Mouse (Mus musculus): ENCODE data around the gene Adrm1.

Adrm1 gene

DNA sequence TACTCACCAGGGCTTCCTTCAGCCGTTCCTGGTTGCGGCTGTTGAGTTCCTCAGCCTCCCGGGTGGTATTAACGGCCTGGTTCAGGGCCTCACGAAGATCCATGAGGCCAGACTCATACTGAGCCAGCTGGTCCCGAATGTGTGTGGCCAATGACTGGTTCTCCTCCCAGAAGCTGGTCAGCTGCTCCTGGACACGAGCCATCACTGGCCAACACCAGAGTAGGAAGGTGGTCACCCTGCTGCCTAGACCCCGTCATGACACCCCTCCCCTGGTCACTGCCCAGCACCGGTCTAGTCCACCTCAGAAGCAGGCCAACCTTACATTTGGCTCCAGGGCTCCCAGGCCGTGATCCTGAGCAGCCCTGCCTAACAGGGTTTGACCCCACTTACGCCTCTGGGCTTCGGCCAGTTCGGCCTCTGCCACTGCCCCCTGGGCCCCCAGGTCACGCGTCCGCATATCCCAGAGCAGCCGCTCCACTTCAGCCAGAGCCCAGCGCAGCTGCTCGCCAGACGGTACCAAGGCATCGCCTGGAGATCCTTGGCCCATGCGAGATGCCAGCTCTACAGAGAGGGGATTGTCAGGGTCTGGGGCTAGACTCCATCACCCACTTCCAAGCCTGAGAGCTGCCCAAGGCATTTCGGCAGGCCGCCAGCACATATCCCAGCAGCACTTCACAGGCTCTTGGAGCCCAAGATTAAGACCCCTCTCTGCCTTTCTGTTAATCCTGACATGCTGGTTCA is 12.9 kb downstream of the Adrm1 start:
- no peak for DNase-seq (ENCODE audit: low read depth, low spot score)

GRCm38 (mm10) chr2:180184752-180185109 is 13.4 kb downstream of the Adrm1 start:
- no peak for DNase-seq (ENCODE audit: low read depth, low spot score)

GRCm38 (mm10) chr2:180185686-180186085 is 14.4 kb downstream of the Adrm1 start:
- no peak for DNase-seq (ENCODE audit: low read depth, low spot score)

DNA sequence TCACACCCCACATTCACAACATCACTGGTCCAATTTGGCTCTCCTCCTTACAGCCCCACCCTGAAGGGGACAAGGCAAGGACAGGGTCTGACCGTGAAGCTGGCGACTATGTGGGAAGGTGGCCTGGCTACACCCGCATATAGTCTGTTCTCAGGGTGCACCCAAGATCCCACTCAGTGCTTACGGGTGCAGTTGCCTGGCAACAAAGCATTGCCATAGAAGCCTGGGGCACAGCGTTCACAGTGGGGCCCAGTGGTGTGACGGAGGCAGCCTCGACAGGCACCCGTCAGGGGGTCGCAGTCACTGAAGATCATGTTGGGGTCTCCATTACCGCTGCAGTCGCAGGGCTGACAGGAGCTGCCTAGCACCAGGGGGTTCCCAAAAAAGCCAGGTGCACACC is 16.1 kb downstream of the Adrm1 start:
- no peak for DNase-seq (ENCODE audit: low read depth, low spot score)

DNA sequence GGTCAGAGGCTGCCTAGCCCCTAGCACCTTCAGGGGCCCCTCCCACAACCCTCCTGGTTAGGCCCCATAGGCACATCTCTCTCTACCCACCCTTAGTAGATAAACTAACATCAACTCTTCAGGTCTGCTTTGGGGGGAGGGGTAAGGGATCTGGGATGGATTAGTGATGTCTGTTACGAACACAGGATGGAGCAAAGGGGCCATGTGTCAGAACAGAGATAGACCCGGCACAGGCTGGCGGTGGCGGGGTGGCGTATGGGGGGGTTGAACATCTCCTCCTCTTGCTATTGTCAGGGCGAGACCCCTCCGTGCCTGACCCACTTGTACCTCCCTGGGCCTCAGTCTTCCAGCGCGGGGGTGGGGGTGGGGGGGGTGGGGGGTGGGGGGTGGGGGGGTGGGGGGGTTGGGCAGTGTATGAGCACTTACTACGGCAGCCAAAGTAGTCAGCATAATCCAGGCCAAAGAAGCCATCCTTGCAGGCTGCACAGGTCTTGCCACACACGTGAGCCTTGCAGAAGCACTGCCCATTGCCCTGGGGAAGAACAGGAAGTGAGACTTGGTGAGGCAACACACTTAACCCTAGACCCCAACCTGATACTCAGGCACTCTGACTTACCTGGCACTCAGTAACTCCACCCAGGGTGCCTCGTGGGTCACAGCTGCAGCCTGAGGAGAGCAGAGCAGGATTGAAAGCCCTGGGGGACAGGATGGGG is 25.5 kb downstream of the Adrm1 start:
- DNase-seq (ENCODE audit: low read depth, low spot score): no peak

GRCm38 (mm10) chr2:180197323-180198037 is 26.2 kb downstream of the Adrm1 start:
- DNase-seq (ENCODE audit: low read depth, low spot score): no peak

DNA sequence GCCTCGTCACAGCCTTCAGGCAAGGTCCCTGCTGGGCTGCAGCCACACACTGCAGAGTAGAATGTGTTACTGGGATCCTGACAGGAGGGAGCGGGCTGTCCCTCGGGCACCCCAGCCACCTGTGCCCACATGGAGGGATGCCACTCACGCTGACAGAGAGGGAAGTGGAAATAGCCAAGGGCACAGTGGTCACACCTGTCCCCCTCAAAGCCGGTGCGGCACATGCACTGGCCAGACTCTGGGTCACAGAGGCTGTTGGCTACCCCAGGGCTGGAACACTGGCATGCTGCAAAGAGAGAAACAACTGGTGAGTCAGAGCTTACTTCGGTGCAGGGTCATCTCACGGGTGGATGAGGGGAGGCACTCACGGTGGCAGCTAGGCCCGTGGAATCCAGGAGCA is 27.5 kb downstream of the Adrm1 start:
- DNase-seq (ENCODE audit: low read depth, low spot score): no peak

GRCm38 (mm10) chr2:180200681-180201080 is 29.4 kb downstream of the Adrm1 start:
- DNase-seq (ENCODE audit: low read depth, low spot score): no peak

DNA sequence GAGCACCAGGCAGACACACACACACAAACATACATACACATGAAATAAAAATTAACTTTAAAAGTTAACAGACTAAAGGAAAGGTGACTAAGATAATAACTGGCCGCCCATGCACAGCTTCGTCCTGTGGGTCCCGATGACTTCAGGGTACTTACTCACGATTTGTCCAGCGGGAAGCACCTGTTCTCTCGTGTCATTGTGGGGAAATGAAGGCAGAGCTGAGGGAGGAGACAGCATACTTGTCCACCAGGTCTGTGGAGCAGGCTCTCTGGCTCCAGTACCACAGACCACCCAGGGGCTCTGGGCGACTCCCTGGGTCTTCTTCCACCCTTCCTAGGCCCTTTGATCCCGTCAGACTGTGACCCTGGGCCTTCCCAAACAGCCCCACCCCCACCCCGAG is 30.0 kb downstream of the Adrm1 start:
- no peak for DNase-seq (ENCODE audit: low read depth, low spot score)

DNA sequence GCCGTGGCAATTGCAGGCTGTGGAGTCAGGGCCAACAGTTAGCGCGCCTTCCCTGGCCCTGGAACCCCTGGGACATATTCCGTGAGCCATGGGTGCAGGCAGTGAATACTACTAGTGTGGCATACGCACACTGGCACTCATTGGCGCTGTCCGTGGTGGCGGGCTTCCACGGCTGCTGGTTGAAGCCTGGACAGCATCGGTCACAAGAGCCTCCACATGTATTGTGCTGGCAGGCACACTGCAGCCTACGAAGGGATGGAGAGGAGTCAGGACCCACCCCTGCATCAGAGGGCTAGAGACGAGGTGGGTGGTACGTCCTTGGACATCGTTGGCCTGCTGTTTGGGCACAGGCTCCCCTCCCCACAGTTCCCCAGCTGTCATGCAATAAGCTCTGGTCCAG is 31.0 kb downstream of the Adrm1 start:
- DNase-seq (ENCODE audit: low read depth, low spot score): no peak

DNA sequence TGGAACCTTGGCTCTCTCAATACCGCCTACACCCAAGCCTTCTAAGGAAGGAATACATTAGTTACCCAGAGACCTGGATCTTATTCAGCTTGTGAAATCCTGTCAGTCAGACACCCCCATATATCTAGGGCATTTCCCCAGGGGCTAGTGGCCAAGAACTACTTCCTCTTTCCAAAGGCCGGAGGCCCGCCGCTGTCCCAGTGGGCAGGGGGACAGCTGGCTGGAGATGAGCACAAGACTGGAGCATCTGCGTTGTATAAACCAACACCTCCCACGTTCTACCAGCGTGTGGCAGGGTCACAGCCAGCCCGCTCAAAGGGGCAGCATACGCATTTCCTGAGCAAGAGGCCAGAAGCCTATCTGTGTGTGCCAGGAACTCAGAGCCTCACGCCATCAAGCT is 31.5 kb downstream of the Adrm1 start:
- no peak for DNase-seq (ENCODE audit: low read depth, low spot score)

DNA sequence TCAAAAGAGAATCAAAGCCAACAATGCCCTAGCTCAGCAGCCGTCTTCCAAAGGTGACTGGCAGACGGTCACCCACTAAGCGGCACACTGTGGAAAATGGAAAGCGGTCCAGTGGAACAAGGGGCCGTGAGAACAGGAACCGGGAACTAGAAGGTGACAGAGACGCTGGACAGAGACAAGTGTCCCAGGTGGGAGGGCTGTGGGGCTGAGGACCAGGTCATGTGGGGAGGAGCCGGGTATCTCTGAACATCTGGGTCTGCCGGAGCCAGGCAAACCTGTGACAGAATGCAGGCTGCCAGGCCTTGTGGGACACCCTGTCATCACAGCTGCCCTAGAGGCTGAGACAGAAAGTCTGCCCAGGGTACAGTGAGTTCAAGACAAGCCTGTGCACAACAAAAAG is 33.2 kb downstream of the Adrm1 start:
- DNase-seq (ENCODE audit: low read depth, low spot score): no peak

DNA sequence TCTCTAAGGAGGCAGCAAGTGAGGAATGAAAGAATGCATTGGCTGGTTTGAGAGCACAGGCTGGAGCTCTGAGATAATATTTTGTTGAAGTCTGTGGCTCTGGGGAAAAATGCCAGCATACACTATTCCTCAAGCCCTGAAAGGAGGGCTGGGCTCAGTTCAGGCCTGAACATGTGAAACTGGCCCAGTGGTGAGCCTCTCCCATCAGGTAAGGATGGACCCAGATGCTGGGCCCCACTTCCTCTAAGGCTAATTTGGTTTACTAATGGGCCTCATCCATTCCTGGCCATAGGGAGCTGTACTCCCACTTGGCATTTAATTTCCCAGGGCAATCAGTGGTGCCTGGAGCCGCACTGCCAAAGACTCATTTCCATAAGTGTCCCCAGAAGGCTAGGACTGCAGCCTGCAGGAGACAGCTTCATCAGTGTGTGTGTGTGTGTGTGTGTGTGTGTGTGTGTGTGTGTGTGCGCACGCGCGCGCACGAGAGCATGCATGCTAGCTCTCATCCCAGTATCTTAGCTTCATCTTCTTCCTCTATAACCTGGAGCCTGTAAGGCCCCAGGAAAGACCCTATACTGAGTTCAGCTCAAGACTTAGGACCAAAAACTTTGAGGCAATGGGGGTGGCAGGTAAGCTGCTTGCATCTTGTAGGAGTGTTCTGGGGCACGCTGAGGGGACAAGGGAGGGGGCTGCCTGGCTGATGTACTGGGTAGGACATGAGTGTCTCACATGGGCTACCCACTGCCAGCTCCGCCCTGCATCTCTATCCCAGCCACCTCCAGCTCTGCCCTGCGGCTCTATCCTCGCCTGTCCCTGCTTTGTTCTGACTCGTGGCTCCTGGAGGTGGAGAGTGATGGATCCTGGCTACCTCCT is 34.0 kb downstream of the Adrm1 start:
- DNase-seq (ENCODE audit: low read depth, low spot score): no peak

DNA sequence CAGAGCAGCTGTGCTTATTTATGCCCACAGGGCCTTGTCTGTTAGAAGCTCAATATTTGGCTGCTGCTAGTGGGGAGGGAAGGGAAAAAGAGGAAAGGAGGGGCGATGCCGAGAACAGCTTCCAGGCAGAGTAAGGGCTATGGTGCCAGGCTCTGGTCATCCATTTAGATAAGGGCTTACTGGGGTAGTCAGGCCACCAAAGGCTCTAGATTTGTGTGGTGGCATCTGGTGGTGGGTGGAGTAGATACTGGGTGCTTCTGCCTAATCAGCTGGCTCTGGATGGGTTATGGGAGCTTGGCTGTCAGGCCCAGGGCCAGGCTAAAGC is 34.6 kb downstream of the Adrm1 start:
- DNase-seq (ENCODE audit: low read depth, low spot score): no peak

GRCm38 (mm10) chr2:180207840-180208239 is 36.6 kb downstream of the Adrm1 start:
- no peak for DNase-seq (ENCODE audit: low read depth, low spot score)

GRCm38 (mm10) chr2:180208976-180209375 is 37.7 kb downstream of the Adrm1 start:
- DNase-seq (ENCODE audit: low read depth, low spot score): no peak

DNA sequence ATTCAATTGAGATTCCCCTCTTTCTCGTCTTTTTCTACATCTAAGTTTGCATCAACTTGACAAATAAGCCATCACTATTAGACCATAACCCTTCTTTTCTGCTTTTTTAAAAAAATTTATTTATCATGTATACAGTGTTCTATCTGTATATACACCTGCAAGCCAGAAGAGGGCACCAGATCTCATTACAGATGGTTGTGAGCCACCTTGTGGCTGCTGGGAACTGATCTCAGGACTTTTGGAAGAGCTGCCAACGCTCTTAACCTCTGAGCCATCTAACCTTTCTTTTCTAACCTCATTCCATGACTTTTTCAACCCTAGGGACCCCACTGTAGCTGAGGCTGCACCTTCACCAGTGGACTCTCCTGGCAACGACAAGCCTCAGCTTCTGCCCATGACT is 41.0 kb downstream of the Adrm1 start:
- no peak for DNase-seq (ENCODE audit: low read depth, low spot score)

DNA sequence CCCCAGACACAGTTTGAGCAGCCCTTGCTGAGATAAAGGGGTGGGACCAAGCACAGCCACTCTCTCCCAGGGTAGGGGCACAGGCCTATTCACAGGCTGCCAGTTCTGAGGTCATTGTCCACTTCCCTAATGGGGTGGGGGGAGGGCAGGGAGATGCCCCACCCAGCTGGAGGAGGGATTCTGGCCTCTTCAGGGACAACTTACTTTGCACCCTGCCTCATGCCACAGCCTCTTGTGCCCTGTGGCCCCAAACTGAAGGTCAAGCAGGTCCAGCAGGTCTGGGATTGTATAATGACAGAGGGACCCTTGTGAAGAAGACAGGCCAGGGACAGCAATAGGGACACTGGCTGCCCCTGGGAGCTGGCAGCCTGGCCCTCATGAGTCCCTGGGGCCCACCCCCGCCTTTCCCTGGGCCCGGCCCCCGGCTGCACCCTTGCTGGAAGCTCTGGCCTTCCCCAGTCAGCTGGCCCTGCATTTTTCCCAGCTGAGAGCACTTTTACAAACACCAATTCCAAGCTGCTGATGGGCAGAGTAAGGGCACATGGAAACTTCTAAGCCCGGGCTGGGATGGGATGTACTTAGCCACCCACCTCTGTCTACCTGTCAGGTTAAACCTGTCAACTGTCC is 43.2 kb downstream of the Adrm1 start:
- DNase-seq (ENCODE audit: low read depth, low spot score): no peak

GRCm38 (mm10) chr2:180215011-180215461 is 43.8 kb downstream of the Adrm1 start:
- no peak for DNase-seq (ENCODE audit: low read depth, low spot score)

- no peak for DNase-seq (ENCODE audit: low read depth, low spot score)
These were observed 44.7 kb downstream of the Adrm1 start for GRCm38 (mm10) chr2:180215951-180216350.

DNA sequence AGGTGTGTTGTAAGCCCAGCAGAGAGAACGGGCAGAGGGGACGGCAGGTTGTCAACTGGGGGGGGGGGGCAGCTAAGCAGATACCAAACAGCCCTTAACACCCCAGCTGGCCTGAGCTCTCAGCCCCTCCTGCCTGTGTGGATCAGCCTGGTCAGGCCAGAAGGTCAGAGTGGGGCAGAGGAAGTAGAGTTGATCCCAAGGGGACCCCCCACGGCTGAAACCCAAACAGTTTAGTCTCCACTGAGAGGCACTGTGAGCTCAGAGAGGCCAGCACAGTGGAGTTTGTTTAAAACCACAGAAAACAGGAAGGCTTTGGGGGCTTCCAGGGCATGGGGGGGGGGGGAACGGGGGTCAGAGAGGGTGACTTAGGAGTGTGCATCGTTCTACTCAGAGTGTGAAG is 45.6 kb downstream of the Adrm1 start:
- no peak for DNase-seq (ENCODE audit: low read depth, low spot score)

Data from brain, embryonic 18.5 days (tissue).